Mouse (Mus musculus): ENCODE measurements around the gene Olfr147.
"Not testable (repeated sequence)": the region's sequence is repeated elsewhere in the genome, so short reads cannot be mapped to it uniquely, and the experiment has no call there.

Gene Olfr147

DNA sequence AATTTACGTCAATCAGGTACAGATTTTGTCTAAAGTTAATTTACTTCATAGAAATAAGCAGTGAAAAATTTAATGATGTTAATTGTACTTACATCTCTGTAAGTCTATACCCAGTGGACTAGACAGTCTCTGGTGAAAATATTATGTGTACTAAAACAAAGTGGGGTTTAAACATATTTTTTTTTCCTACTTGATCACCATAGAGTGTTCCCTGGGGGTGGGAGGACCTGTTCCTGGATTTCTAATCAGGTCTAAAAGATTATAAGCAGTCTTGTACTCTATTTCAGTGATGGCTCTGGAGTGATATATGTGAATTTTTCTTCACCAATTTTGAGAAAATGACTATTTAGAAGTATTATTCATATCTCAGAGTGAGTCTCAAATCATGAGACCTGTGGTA is at the start of gene Olfr147:
Gene Olfr147 (plus strand): TSS at position 301 of the 400 bp plus-strand sequence.
- no peak for DNase-seq

DNA sequence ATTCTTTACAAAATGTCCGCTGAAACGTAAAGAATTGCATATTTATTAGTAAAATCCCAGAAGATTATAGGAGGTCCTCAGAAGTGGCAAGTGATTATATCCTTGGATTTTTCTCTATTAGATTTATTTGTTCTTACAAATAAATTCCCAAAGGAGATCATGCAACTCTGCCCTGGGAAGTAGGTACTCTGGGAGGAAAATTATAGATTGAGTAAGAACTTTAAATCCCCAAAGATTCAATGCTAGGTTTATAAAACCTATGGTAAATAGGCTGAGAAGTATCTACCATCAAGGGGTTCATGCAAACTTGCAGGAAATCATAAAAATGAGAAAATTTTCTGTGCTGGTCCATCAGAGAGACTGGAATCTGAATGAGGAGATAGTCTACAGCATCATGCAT is 34.9 kb upstream of the Olfr147 start, which contains the start of gene Olfr250:
Gene Olfr250 (plus strand): TSS at position 301 of the 400 bp plus-strand sequence.
- no peak for DNase-seq

- DNase-seq, result no peak
Observed at GRCm38 (mm10) chr9:38376786-38377185, 24.7 kb upstream of the Olfr147 start, which contains the start of gene Olfr251. Gene Olfr251 (plus strand): TSS chr9:38377086.

GRCm38 (mm10) chr9:38407502-38407901 is 6.0 kb downstream of the Olfr147 start:
- DNase-seq, result not testable (repeated sequence)

- DNase-seq, result not testable (repeated sequence)
Observed at GRCm38 (mm10) chr9:38413502-38413901, 12.0 kb downstream of the Olfr147 start.

- no peak for DNase-seq
Observed at GRCm38 (mm10) chr9:38423801-38424200, 22.3 kb downstream of the Olfr147 start.

DNA sequence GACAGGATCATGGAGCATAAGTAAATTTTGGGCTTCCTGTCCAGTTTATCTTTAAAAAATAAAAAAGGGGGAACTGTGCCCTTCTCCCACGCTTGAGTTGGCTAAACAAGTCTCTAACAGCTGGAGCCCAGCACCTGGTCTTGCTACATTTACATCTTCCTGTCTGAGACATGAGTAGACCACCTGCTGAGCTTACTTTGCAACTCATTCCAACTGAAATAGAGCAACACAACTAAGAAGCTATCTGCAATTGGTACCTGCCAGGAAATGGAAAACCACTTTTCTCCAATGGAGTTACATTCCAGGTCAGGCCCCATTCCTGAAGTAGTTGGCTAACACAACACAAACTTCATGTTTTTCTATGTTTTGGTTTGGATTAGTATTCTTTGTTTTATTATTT is 25.5 kb downstream of the Olfr147 start:
- no peak for DNase-seq

GRCm38 (mm10) chr9:38429155-38429554 is 27.7 kb downstream of the Olfr147 start, which contains the start of gene Olfr901:
Gene Olfr901 (plus strand): TSS chr9:38429455.
- no peak for DNase-seq

DNA sequence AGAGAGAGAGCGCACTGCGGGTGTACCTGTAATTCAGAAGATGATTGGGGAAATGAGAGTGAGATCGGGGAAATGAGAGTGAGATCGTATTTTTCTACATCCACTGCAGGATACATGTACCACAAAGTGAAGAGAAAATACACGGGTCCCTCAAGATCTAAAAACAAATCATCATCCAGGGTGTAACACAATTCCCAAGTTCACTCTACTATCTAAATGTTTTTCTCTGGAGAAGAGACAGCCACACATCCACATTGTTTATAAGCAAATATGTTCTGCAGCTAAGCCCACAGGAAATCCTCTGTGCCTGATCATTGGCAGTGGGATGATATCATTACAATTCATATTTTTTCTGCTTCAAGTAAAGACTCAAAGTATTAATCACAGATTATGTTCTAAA is 45.9 kb downstream of the Olfr147 start, which contains the start of gene Olfr902:
Gene Olfr902 (plus strand): TSS at position 301 of the 400 bp plus-strand sequence.
- DNase-seq, result no peak
